Mouse (Mus musculus) MEL (cell line): ENCODE data around the gene Cdh5. TPM values are rescaled to one million over a fixed set of nuclear protein-coding genes. Genes with fewer than 3 reads are reported as not detected.
A peak's percentile ranks its signal among the peaks of the same experiment; 100 is the strongest.

ENCODE experiments used
- DNase-seq: peaks from one replicate; pipeline ENCODE4 v3.0.0; 2011; ENCODE audit warnings: low read depth, low spot score
- H3K27ac ChIP-seq: 2 replicates; pipeline ENCODE4 v1.5.1; 2012; ENCODE audit warnings: low read depth, mild to moderate bottlenecking, control low read depth, low read length, moderate library complexity; ENCODE audit not compliant: control insufficient read depth
- H3K27me3 ChIP-seq, 2 experiments: fragments of 150-350 bp in 1 of 2; sonication (generic) in 1 of 2; 2 replicates each; pipeline ENCODE4 v1.6.1; 2012; ENCODE audit warnings: low read length in 2 of 2, mild to moderate bottlenecking in 2 of 2, improper control_type of control experiment in 1 of 2, moderate library complexity in 1 of 2; ENCODE audit not compliant: insufficient read depth in 2 of 2, control insufficient read depth in 1 of 2
- H3K36me3 ChIP-seq, 2 experiments: 2 replicates each; pipeline ENCODE4 v1.6.1; 2012 to 2014; ENCODE audit warnings: low read length in 2 of 2, improper control_type of control experiment in 1 of 2, inconsistent platforms in 1 of 2, mild to moderate bottlenecking in 1 of 2; ENCODE audit not compliant: insufficient read depth in 2 of 2, control insufficient read depth in 1 of 2
- H3K4me1 ChIP-seq, 2 experiments: fragments of 150-350 bp in 1 of 2; sonication (generic) in 1 of 2; 2 replicates each; pipeline ENCODE4 v1.6.1; 2012; ENCODE audit warnings: low read length in 2 of 2, improper control_type of control experiment in 1 of 2, mild to moderate bottlenecking in 1 of 2; ENCODE audit not compliant: insufficient read depth in 2 of 2, control insufficient read depth in 1 of 2
- H3K4me3 ChIP-seq, 2 experiments: fragments of 150-350 bp in 1 of 2; sonication (generic) in 1 of 2; 2 replicates each; pipeline ENCODE4 v1.5.1; 2012; ENCODE audit warnings: low read depth in 2 of 2, low read length in 2 of 2, mild to moderate bottlenecking in 2 of 2, moderate library complexity in 2 of 2, control low read depth in 1 of 2, improper control_type of control experiment in 1 of 2; ENCODE audit not compliant: control insufficient read depth in 1 of 2, insufficient read depth in 1 of 2
- H3K79me2 ChIP-seq: 2 replicates; pipeline ENCODE4 v1.6.1; 2012; ENCODE audit warnings: mild to moderate bottlenecking, low read length, moderate library complexity; ENCODE audit not compliant: control insufficient read depth, poor library complexity, insufficient read depth
- H3K9ac ChIP-seq: 2 replicates; pipeline ENCODE4 v1.6.1; 2012; ENCODE audit warnings: low read depth, mild to moderate bottlenecking, control low read depth, low read length, moderate library complexity; ENCODE audit not compliant: control insufficient read depth, poor library complexity, severe bottlenecking
- H3K9me3 ChIP-seq: fragments of 150-350 bp; sonication (generic); replicated peaks from 2 replicates; pipeline ENCODE4 v1.6.1; 2012; ENCODE audit warnings: mild to moderate bottlenecking, low read length, improper control_type of control experiment, moderate library complexity; ENCODE audit not compliant: insufficient read depth
- CHD2 ChIP-seq: IDR thresholded peaks from 2 replicates; pipeline ENCODE4 v1.6.1; 2011; ENCODE audit warnings: low read length, improper control_type of control experiment
- CTCF ChIP-seq, 3 experiments: IDR thresholded peaks in 2 of 3; conservative IDR thresholded peaks in 1 of 3; 2 replicates each; pipeline ENCODE4 v1.5.1; 2011 to 2012; ENCODE audit warnings: low read length in 3 of 3, low read depth in 2 of 3, mild to moderate bottlenecking in 2 of 3, improper control_type of control experiment in 1 of 3, inconsistent platforms in 1 of 3, mixed read lengths in 1 of 3, moderate library complexity in 1 of 3; ENCODE audit not compliant: control insufficient read depth in 1 of 3, insufficient read depth in 1 of 3, poor library complexity in 1 of 3, severe bottlenecking in 1 of 3
- ELF1 ChIP-seq: IDR thresholded peaks from 2 replicates; pipeline ENCODE4 v1.6.1; 2014; ENCODE audit warnings: low read depth, mild to moderate bottlenecking, inconsistent platforms, low read length, improper control_type of control experiment, moderate library complexity
- EP300 ChIP-seq, 2 experiments: IDR thresholded peaks; 2 replicates each; pipeline ENCODE4 v1.6.1; 2011; ENCODE audit warnings: improper control_type of control experiment in 2 of 2, low read length in 2 of 2, low read depth in 1 of 2, mild to moderate bottlenecking in 1 of 2
- ETS1 ChIP-seq: IDR thresholded peaks from 2 replicates; pipeline ENCODE4 v1.6.1; 2012; ENCODE audit warnings: low read depth, mild to moderate bottlenecking, inconsistent platforms, low read length, improper control_type of control experiment, moderate library complexity
- GATA1 ChIP-seq: IDR thresholded peaks from 2 replicates; pipeline ENCODE4 v1.6.1; 2011; ENCODE audit warnings: low read depth, low read length, improper control_type of control experiment
- HCFC1 ChIP-seq: IDR thresholded peaks from 2 replicates; pipeline ENCODE4 v1.6.1; 2012; ENCODE audit warnings: low read depth, mild to moderate bottlenecking, inconsistent platforms, low read length, improper control_type of control experiment, moderate library complexity
- JUND ChIP-seq: IDR thresholded peaks from 2 replicates; pipeline ENCODE4 v1.6.1; 2011; ENCODE audit warnings: low read depth, mild to moderate bottlenecking, improper control_type of control experiment, low read length
- MXI1 ChIP-seq: IDR thresholded peaks from 2 replicates; pipeline ENCODE4 v1.6.1; 2011; ENCODE audit warnings: mild to moderate bottlenecking, low read depth, low read length, improper control_type of control experiment
- NELFE ChIP-seq: IDR thresholded peaks from 2 replicates; pipeline ENCODE4 v1.6.1; 2011; ENCODE audit warnings: low read depth, low read length, improper control_type of control experiment
- RAD21 ChIP-seq: IDR thresholded peaks from 2 replicates; pipeline ENCODE4 v1.6.1; 2011; ENCODE audit warnings: mild to moderate bottlenecking, low read depth, low read length, improper control_type of control experiment
- SIN3A ChIP-seq: IDR thresholded peaks from 2 replicates; pipeline ENCODE4 v1.6.1; 2012; ENCODE audit warnings: low read length, improper control_type of control experiment, inconsistent platforms
- TCF12 ChIP-seq: IDR thresholded peaks from 2 replicates; pipeline ENCODE4 v1.6.1; 2014; ENCODE audit warnings: low read depth, mild to moderate bottlenecking, inconsistent platforms, low read length, improper control_type of control experiment, moderate library complexity
- USF1 ChIP-seq: IDR thresholded peaks from 2 replicates; pipeline ENCODE4 v1.6.1; 2014; ENCODE audit warnings: low read depth, mild to moderate bottlenecking, inconsistent platforms, low read length, improper control_type of control experiment, moderate library complexity
- ZKSCAN1 ChIP-seq: IDR thresholded peaks from 2 replicates; pipeline ENCODE4 v1.6.1; 2012; ENCODE audit warnings: low read depth, mild to moderate bottlenecking, inconsistent platforms, low read length, improper control_type of control experiment, moderate library complexity
- polyA plus RNA-seq, 2 experiments: library from polyadenylated mRNA; stranded (reverse) in 1 of 2; unstranded in 1 of 2; fragments of >175 nt in 1 of 2; fragments of >200 nt in 1 of 2; gene quantifications; 2 replicates each; pipeline versions ENCODE4 v1.2.1 to v1.2.4; 2012; ENCODE audit warnings: low replicate concordance in 2 of 2, low read depth in 1 of 2; ENCODE audit not compliant: insufficient read length in 2 of 2, insufficient read depth in 1 of 2, missing spikeins in 1 of 2
- total RNA-seq: library from RNA; depleted of rRNA; stranded (reverse); fragments of 300-350 nt; gene quantifications from 2 replicates; pipeline ENCODE4 v1.2.3, GENCODE M21; 2012

The Cdh5 gene
- total and polyA plus RNA-seq, 3 experiments, result not detected

DNA sequence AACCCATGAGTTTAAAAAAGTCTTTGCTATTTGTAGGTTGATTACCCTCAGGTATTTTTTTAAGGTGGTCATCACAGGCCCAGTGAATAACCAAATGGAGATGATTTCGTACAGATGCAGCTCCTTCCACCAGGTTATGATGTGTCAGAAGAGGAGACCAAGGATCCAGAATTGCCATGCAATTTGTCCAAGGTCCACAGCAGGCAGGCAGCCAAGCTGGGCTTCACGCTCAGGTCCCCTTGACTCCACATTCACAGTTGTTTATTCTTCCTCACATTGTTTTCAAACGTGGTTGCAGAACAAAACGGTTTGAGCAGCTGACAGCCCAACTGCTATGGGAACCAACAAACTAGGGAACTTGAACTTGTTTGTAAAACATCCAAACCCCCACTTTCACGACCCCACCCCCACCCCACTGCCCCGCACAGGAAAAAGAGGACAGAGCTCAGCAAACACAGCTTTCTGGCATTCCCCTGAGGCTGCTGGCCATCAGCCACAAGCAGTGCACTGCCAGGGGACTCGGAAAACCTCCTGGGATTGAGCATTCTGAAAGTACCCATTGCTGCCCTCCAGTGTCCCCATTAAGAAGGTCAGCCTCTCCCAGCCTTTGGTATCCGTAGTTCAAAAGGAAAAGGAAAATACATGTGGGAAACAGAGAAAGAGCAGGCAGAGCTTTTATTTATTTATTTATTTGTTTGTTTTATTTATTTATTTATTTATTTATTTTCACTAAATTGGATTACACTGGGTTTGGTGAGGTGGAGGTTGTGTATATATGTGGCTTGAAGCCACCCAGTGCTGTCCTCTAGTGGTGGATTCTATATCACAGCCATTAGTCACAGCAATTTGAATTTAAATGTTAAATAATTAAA is 24.6 kb upstream of the Cdh5 start:
- TF ChIP-seq CTCF (IDR thresholded peaks at IDR 0.05 in 2 of 3, conservative IDR thresholded peaks at IDR 0.05 in 1 of 3; ENCODE audit: control insufficient read depth in 1 of 3, insufficient read depth in 1 of 3, low read depth in 2 of 3, low read length in 3 of 3, poor library complexity in 1 of 3, severe bottlenecking in 1 of 3), result peak in 2 of 3 experiments; percentile 27 to 29; a peak in 2 of 6 replicates
- TF ChIP-seq TCF12, result no peak
- no peaks in the 10 kb centered on the region for H3K4me1 ChIP-seq

DNA sequence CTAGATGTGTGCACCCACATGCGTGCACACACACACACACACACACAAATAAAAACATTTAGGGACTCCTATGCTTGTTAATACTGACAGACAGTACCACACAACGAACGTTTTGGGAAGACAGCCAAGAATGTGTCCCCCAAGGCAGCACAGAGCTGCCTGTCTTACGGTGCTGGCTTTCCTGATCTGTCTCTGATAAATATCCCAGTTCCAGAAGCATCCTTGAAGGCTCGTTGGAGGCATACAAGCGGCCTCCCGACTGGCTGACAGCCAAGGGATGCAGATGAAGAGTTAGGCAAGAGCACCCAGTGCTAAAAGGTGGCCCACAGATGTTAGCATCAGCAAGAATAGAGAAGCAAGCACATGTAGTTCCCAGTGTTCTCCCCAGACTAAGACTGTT is 23.3 kb upstream of the Cdh5 start:
- no peak overlapping the region for H3K9ac ChIP-seq
- H3K36me3 ChIP-seq, result no peaks in the 10 kb centered on the region
- no peaks in the 10 kb centered on the region for H3K4me1 ChIP-seq
- H3K79me2 ChIP-seq, result no peaks in the 10 kb centered on the region
- H3K4me3 ChIP-seq, result no peak overlapping the region
- DNase-seq, result no peak
- no peaks in the 10 kb centered on the region for H3K9me3 ChIP-seq
- no peaks in the 10 kb centered on the region for H3K27me3 ChIP-seq
- TF ChIP-seq USF1 (no peak), JUND (no peak), MXI1 (no peak), GATA1 (no peak), TCF12 (no peak), RAD21 (no peak), CHD2 (no peak), ELF1 (no peak), NELFE (no peak), EP300 (IDR thresholded peaks at IDR 0.05; ENCODE audit: low read depth in 1 of 2, low read length in 2 of 2) (no peak), SIN3A (no peak), ETS1 (no peak), CTCF (IDR thresholded peaks at IDR 0.05 in 2 of 3, conservative IDR thresholded peaks at IDR 0.05 in 1 of 3; ENCODE audit: control insufficient read depth in 1 of 3, insufficient read depth in 1 of 3, low read depth in 2 of 3, low read length in 3 of 3, poor library complexity in 1 of 3, severe bottlenecking in 1 of 3) (no peak), ZKSCAN1 (no peak), HCFC1 (no peak)
- H3K27ac ChIP-seq, result no peak overlapping the region

More for the DNA sequence above, 24.6 kb upstream of the Cdh5 start:
- Histone ChIP-seq H3K9ac (no peak overlapping the region), H3K4me3 (no peak overlapping the region), H3K27ac (no peak overlapping the region), H3K9me3 (no peaks in the 10 kb centered on the region), H3K36me3 (no peaks in the 10 kb centered on the region), H3K27me3 (no peaks in the 10 kb centered on the region), H3K79me2 (no peaks in the 10 kb centered on the region)
- DNase-seq, result no peak
